ENCODE assay signal across 9 mouse cellular contexts in the genomic region with DNA sequence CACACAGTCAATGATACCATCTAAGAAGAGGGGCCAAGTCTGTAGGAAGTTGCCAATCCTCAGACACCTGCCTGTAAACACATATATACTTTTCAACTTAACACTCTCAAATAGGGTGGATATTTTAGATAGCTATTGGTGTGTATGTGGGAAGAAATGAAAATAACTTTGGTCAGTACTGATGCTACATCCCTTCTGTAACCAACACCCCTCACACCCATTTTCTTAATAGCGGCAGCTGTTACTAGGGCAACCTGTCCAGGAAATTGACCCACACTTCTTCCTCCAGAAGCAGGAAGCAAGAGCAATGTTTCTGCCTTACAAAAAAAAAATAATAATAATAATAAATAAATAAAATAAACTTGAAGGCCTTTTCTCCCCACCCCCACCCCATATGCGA. TPM values are rescaled to one million over a fixed set of nuclear protein-coding genes. Genes with fewer than 3 reads are reported as not detected.
DNase-seq lines count a peak whose midpoint lies in the region; ATAC-seq and TF ChIP-seq lines count a peak whose summit lies in the region.
"Had no signal": no experiment of that assay in that cellular context is flagged by ENCODE, and none has a peak within 500 bp of the region (broad histone marks: within the 10 kb centered on the region; RNA-seq: fewer than 3 reads in every experiment).

No protein-coding gene starts in this region.

- H3K27me3 ChIP-seq in kidney, embryonic 16.5 days (ENCODE audit: insufficient read depth, low read length) = no peaks in the 10 kb centered on the region
- H3K27me3 ChIP-seq in embryonic facial prominence, embryonic 10.5 days (replicated peaks; ENCODE audit: low read depth, poor library complexity, severe bottlenecking) = no peaks in the 10 kb centered on the region
- no peaks in the 10 kb centered on the region for H3K27me3 ChIP-seq in myocyte (ENCODE audit: control insufficient read depth, insufficient read depth, insufficient read length)

- H3K4me1 ChIP-seq in kidney, embryonic 16.5 days (ENCODE audit: insufficient read depth, low read length) = peaks cover 45% of the 10 kb centered on the region
- H3K4me1 ChIP-seq in embryonic facial prominence, embryonic 10.5 days = peaks cover 37% of the 10 kb centered on the region

- peak overlapping the region; percentile 99; the same call in 1 of the 2 replicates for H3K27ac ChIP-seq in kidney, embryonic 16.5 days (ENCODE audit: low read length)
- peak overlapping the region; percentile 97 for H3K27ac ChIP-seq in embryonic facial prominence, embryonic 10.5 days (replicated peaks)

- no peaks in the 10 kb centered on the region for H3K36me3 ChIP-seq in kidney, embryonic 16.5 days (ENCODE audit: insufficient read depth, low read length)
- peaks cover 19% of the 10 kb centered on the region; the same call in 1 of the 2 replicates for H3K36me3 ChIP-seq in embryonic facial prominence, embryonic 10.5 days (replicated peaks)
- H3K36me3 ChIP-seq in myocyte (ENCODE audit: control insufficient read depth, insufficient read depth) = no peaks in the 10 kb centered on the region

- peak overlapping the region; percentile 97 for H3K4me2 ChIP-seq in kidney, embryonic 16.5 days (replicated peaks; ENCODE audit: low read depth, low read length)
- peak overlapping the region; percentile 87 for H3K4me2 ChIP-seq in myocyte (ENCODE audit: low read depth)

- peak overlapping the region; percentile 86 for H3K4me3 ChIP-seq in kidney, embryonic 16.5 days (ENCODE audit: low read length)
- peak overlapping the region; percentile 90 for H3K4me3 ChIP-seq in embryonic facial prominence, embryonic 10.5 days
- H3K4me3 ChIP-seq in myocyte = peak overlapping the region; percentile 88

- peaks cover 19% of the 10 kb centered on the region for H3K79me2 ChIP-seq in myocyte (ENCODE audit: control insufficient read depth, insufficient read depth)

- WGBS in kidney, embryonic 16.5 days = 6% methylated on average over 2 of the region's 2 CpGs
- 20% methylated on average over 2 of the region's 2 CpGs for WGBS in embryonic facial prominence, embryonic 10.5 days

- H3K9ac ChIP-seq in kidney, embryonic 16.5 days (replicated peaks; ENCODE audit: low read length) = peak overlapping the region; percentile 93

- no peaks in the 10 kb centered on the region for H3K9me3 ChIP-seq in kidney, embryonic 16.5 days (ENCODE audit: low read length)
- no peaks in the 10 kb centered on the region for H3K9me3 ChIP-seq in embryonic facial prominence, embryonic 10.5 days

- TF ChIP-seq POLR2A in myocyte (IDR thresholded peaks at IDR 0.05; ENCODE audit: insufficient read length, low read depth) = no peak

- H3ac ChIP-seq in myocyte (ENCODE audit: control insufficient read depth, insufficient read length) = peak overlapping the region; percentile 29

- DNase-seq in kidney, postnatal 25 days = no peak
- no peak for DNase-seq in embryonic facial prominence, embryonic 10.5 days (ENCODE audit: low spot score)
- peak; percentile 36 for DNase-seq in induced T-regulatory cell, adult 2 months (ENCODE audit: low read depth)
- DNase-seq in embryo, embryonic 9.5 days (ENCODE audit: extremely low spot score) = no peak
- DNase-seq in ovary, postnatal 14 days (ENCODE audit: low spot score) = no peak
- DNase-seq in kidney, postnatal 36 days = no peak

- ATAC-seq in kidney, embryonic 16.5 days (ENCODE audit: low FRiP score, low TSS enrichment) = no peak
- ATAC-seq: activated CD4-positive, CD25-positive, alpha-beta regulatory T cell, adult 4 months had no signal

TF ChIP-seq in myocyte, 11 proteins besides CTCF, POLR2A, EP300 and RAD21:
- no peak for TF ChIP-seq TCF12 (IDR thresholded peaks at IDR 0.05; ENCODE audit: insufficient read depth, poor library complexity, severe bottlenecking)
- no peak for TF ChIP-seq MYOD1 (IDR thresholded peaks at IDR 0.05; ENCODE audit: control insufficient read depth in 1 of 3, insufficient read length in 2 of 3, low read depth in 2 of 3)
- TF ChIP-seq POLR2AphosphoS2 (IDR thresholded peaks at IDR 0.05; ENCODE audit: insufficient read length, low read depth) = no peak
- no peak for TF ChIP-seq E2F4 (IDR thresholded peaks at IDR 0.05; ENCODE audit: insufficient read depth)
- TF ChIP-seq CEBPB (IDR thresholded peaks at IDR 0.05; ENCODE audit: insufficient read depth, poor library complexity, severe bottlenecking) = no peak
- TF ChIP-seq USF1 (IDR thresholded peaks at IDR 0.05; ENCODE audit: low read depth) = no peak
- no peak for TF ChIP-seq REST (IDR thresholded peaks at IDR 0.05; ENCODE audit: insufficient read depth, insufficient read length)
- no peak for TF ChIP-seq MYOG (IDR thresholded peaks at IDR 0.05; ENCODE audit: control insufficient read depth in 1 of 3, insufficient read depth in 1 of 3, insufficient read length in 2 of 3, low read depth in 2 of 3)

RNA-seq across cellular contexts. Expression of a gene that starts 1.1 kb away (rescaled TPM):
- 32.7 and 33.3 TPM in 2 replicates for polyA plus RNA-seq in kidney, embryonic 16.5 days (2015; fragmentation: Nextera tagmentation; extraction: Ambion mirVana)
- 42.8 and 46.3 TPM in 2 replicates for polyA plus RNA-seq in embryonic facial prominence, embryonic 10.5 days (2016; fragmentation: Nextera tagmentation; extraction: Ambion mirVana)
- polyA plus RNA-seq in myocyte (2012; fragmentation: generic; extraction: Trizol) = 24.2 TPM

RNA-seq across cellular contexts. Expression of a gene that starts 33.3 kb away (rescaled TPM):
- polyA plus RNA-seq in kidney, embryonic 16.5 days (2015; fragmentation: Nextera tagmentation; extraction: Ambion mirVana) = 20.0 and 20.5 TPM in 2 replicates
- polyA plus RNA-seq in embryonic facial prominence, embryonic 10.5 days (2016; fragmentation: Nextera tagmentation; extraction: Ambion mirVana) = 2.0 and 3.3 TPM in 2 replicates
- polyA plus RNA-seq in myocyte (2012; fragmentation: generic; extraction: Trizol) = 0.22 TPM
- polyA plus RNA-seq: activated CD4-positive, CD25-positive, alpha-beta regulatory T cell, adult 4 months had no signal

RNA-seq across cellular contexts. Expression of a gene that starts 42.6 kb away (rescaled TPM):
- polyA plus RNA-seq in kidney, embryonic 16.5 days (2015; fragmentation: Nextera tagmentation; extraction: Ambion mirVana) = 15.7 and 18.3 TPM in 2 replicates
- 29.4 and 33.9 TPM in 2 replicates for polyA plus RNA-seq in embryonic facial prominence, embryonic 10.5 days (2016; fragmentation: Nextera tagmentation; extraction: Ambion mirVana)
- polyA plus RNA-seq in myocyte (2012; fragmentation: generic; extraction: Trizol) = 3.4 TPM

RNA-seq across cellular contexts. Expression of a gene that starts 43.6 kb away (rescaled TPM):
- 219 and 223 TPM in 2 replicates for polyA plus RNA-seq in kidney, embryonic 16.5 days (2015; fragmentation: Nextera tagmentation; extraction: Ambion mirVana)
- 356 and 367 TPM in 2 replicates for polyA plus RNA-seq in embryonic facial prominence, embryonic 10.5 days (2016; fragmentation: Nextera tagmentation; extraction: Ambion mirVana)
- 50.4 TPM for polyA plus RNA-seq in myocyte (2012; fragmentation: generic; extraction: Trizol)

RNA-seq across cellular contexts. Expression of a gene that starts 58.5 kb away (rescaled TPM):
- polyA plus RNA-seq in kidney, embryonic 16.5 days (2015; fragmentation: Nextera tagmentation; extraction: Ambion mirVana) = 73.9 and 80.1 TPM in 2 replicates
- 55.5 and 57.2 TPM in 2 replicates for polyA plus RNA-seq in embryonic facial prominence, embryonic 10.5 days (2016; fragmentation: Nextera tagmentation; extraction: Ambion mirVana)
- polyA plus RNA-seq in myocyte (2012; fragmentation: generic; extraction: Trizol) = 33.7 TPM
